Mouse (Mus musculus) left cerebral cortex, postnatal 4 days (tissue): ENCODE measurements at regions not wholly inside any gene's neighbourhood (a gene's known extent, or its start where the extent isn't known, plus 50 kb on each side); places are given as distances from the start of the nearest gene placed in this dataset.

Experiments
- DNase-seq: peaks from one replicate; pipeline ENCODE4 v3.0.0-alpha.2; 2022
- intact Hi-C: fragments of 180-260 bp; cut with DNase I; formaldehyde crosslinking; loops from one replicate; pipeline ENCODE4 v1.15.1; 2025

DNA sequence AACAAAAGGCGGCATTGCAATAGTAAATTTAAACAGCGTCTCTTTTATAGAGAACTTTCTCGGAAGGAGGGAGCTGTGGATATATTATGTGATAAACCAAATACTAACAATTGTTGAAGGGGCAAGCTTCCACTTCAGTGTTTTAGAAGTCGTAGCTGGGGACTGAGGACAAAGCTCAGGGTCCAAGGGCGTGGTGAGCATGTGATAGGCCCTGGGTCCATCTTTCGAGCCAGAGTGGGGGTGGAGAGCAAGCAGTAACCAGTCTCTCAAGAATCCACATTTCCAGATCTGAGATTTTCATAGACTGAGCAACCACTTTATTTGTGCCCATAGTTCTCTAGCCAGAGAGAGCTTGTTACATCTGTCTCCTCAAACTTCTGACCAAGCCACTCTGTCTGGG lies 356.1 kb downstream of the Fgf9 start:
- intact Hi-C loops: no loop called here
- DNase-seq: no peak

GRCm38 (mm10) chr14:58421904-58422303 lies 351.6 kb downstream of the Fgf9 start:
- DNase-seq: no peak
- intact Hi-C loops: no loop called here

- intact Hi-C loops: no loop called here
These were observed 347.2 kb downstream of the Fgf9 start for GRCm38 (mm10) chr14:58417545-58417944.

DNA sequence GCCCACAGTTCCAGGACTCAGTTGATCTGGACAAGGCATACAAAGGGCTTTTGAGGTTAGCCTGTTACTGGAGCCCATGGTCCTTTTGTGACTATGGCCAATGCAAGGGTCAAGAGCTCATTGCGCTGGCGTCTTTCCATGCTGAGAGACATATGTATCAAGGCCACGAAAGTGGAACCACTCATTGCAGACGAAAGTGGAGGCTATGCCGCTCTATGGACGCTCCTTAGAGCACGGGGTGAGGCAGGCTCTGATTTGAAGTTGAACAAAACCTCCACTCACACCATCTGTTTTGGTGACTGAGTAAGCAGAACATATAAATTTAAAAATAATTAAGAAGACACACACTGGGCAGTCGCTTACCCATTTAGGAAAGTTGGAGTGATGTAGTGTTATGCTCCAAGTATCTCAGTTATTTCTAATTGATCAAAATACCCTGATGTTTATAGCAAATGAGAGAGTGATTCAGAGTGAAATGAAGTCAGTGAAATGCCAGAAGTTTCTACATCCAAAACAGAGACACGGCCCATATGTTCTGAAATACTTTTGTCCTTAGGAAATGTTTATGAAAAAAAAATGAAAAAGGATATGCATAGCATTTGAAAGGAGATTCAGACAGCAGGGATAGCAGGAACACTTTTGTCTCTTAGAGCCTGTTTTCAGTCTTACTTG lies 321.8 kb downstream of the Fgf9 start:
- DNase-seq: no peak
- intact Hi-C loops: no loop called here

More at GRCm38 (mm10) chr14:58417545-58417944, 347.2 kb downstream of the Fgf9 start:
- no peak for DNase-seq

GRCm38 (mm10) chr14:58390741-58391140 lies 320.4 kb downstream of the Fgf9 start:
- peak; percentile 38 for DNase-seq
- intact Hi-C loops: no loop called here

DNA sequence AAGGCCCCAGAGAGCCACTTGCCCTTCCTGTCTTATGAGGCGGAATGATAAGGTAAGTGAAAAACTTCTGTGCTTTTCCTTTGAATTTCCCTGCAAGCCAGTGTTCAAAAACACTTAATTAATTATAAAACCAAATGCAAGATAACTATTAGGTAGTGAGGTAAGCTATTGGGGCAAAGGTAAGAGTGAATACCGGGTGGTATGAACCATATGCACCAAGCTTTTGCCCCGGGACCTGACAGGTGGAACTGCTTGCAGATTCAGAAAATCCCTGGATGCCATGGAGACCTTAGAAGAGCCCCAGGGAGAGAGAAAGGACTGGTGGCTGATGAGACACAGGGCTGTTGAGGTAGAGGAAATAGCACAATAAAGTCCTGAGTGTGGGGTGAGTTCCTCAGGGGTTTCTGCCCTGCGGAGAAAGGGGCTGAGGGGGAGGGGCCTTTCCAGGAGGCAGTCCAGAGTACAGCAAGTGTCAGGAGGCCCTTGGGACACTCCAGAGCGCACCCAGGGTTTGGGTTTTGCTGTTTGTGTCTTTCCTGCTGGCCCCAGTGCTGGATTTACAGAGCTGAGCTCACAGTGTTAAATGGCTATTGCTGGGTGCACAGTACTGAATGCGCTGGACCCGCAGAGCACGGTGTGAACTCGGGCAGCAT lies 317.1 kb downstream of the Fgf9 start:
- no peak for DNase-seq
- intact Hi-C loops: no loop called here

DNA sequence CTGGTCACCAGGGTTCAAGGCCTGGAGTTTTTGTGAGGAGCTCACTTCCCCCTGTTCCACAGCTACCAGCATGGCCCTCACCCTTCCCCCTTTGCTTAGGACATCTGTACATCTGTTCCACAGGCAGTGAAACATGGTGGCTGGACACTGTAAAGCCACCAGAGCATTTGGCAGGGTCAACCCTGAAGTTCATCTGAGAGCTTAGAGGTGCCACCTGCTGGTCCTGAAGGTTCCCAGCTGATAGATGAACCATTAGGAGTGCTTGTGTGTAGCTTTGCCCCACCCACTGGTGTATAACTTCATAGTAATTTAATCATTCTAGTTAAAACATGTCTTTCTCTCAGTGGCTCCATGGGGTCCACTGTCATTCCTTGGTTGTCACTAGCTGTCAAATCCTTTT lies 304.7 kb downstream of the Fgf9 start:
- no peak for DNase-seq
- intact Hi-C loops: no loop called here

DNA sequence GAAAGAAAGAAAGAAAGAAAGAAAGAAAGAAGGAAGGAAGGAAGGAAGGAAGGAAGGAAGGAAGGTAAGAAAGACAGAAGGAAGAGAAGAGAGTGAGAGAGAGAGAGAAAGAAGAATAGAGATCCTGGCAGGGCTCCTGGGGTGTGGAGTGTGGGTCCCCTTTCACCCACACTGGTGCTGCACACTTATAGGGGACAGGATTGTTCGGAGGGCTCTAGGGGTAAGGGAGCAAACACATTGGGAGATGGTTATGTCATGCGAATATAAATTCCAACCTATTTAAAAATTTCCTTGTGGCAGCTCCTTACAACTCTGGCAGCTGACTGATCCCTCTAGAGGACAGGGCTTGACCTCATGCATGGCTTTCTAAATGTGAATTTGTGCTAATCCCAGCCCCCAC lies 286.5 kb downstream of the Fgf9 start:
- intact Hi-C loops: no loop called here
- no peak for DNase-seq

DNA sequence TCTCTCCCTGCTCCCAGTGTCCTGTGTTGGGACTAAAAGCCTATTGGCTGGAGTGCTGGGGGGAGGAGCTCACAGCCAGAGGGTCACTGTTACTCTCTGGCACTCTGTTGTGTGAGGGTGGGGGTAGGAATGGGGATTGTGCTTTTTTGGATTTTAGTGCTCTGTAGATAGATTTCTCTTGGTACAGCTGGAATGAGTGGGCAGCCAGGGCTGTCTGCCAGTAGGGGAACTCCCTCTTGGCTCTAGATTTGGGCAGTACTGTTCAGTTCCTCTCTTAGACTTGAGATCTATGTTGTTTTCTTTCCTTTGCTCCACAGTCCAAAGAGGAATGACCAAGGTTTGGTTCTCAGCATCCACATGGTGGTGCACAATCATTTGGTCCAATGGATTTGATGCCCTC lies 282.6 kb downstream of the Fgf9 start:
- DNase-seq: no peak
- intact Hi-C loops: no loop called here

GRCm38 (mm10) chr14:58336148-58336547 lies 265.8 kb downstream of the Fgf9 start:
- no peak for DNase-seq
- intact Hi-C loops: no loop called here

DNA sequence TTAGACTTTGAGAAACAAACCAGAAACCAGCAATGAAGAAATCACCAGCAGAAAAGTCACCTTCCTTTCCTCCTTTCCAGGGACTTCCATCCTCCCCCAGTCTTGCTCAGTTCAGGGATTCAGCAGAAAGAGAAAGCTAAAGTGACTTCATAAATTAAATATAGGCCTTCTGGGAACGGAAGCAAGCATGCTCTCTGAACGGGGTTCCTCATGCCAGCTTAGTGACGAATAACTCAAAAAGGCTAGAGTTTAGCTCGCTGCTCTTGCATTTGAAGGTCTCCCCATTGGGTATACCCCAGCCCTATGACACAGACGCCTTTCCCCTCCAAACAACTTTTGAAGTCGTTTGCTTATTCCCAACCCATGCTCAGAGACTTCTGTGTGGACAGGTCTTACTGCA lies 252.8 kb downstream of the Fgf9 start:
- intact Hi-C loops: no loop called here
- DNase-seq: no peak

- intact Hi-C loops: no loop called here
- peak; percentile 20 for DNase-seq
These were observed 252.1 kb downstream of the Fgf9 start for GRCm38 (mm10) chr14:58322461-58322860.

DNA sequence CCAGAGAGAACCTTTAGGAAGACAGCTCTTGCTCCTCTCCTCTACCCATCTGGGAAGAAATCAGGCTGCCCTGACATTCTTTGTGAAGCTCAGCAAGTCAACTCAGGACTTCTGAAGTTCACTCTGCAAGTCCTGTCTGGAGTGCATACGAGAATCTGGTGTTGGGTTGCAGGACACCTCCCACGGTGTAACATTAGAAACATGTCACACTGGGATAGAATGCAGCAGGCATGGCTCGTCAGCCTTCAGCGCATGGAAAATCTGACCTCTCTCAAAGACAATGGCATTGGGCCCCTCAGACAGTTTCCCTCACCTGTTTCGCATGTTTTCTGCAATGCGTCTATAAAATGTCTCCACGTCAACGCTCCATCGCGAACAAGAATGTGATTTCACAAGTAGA lies 251.5 kb downstream of the Fgf9 start:
- DNase-seq: no peak
- intact Hi-C loops: no loop called here

- no peak for DNase-seq
- intact Hi-C loops: no loop called here
These were observed 250.9 kb downstream of the Fgf9 start for GRCm38 (mm10) chr14:58321234-58321633.

- DNase-seq: no peak
- intact Hi-C loops: no loop called here
These were observed 247.3 kb downstream of the Fgf9 start for GRCm38 (mm10) chr14:58317640-58318039.

DNA sequence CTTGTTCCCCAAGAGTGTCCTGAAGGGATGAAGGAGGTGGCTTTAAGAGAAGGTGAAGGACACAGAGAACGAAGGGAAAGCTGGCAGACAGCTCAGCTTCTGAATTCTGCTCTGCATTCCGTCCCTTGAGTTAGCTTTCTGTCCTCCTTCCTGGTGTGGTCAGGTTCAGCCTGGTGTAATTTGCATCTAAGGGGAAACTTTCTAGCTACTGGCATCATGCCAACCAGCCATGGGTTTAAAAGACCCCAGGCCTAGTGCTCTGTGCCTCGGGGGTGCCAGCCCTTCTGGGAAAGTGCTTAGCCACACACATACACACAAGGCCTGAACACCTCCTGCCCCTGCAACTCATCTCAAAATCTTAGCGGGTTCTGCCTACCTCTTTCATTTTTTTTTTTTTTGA lies 246.9 kb downstream of the Fgf9 start:
- no peak for DNase-seq
- intact Hi-C loops: no loop called here

DNA sequence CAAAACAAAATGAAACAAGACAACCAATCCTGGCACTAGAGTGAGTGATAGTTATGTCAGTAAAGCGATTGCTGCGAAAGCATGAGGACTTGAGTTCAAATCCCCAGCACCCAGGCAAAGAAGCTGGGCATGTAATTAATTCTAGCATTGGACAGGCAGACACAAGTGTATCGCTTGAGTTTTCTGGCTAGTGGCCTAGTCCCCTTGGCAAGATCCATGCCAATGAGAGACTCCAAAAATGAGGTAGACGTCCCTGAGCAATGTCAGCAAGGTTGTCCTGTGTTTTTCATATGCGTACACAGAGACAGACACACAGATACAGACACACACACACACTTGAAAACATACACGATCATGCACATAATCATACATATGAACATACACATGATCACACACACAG lies 237.3 kb downstream of the Fgf9 start:
- no peak for DNase-seq
- intact Hi-C loops: no loop called here

GRCm38 (mm10) chr14:58306832-58307521 lies 236.6 kb downstream of the Fgf9 start:
- DNase-seq: no peak
- intact Hi-C loops: no loop called here

GRCm38 (mm10) chr14:58300411-58300887 lies 230.1 kb downstream of the Fgf9 start:
- DNase-seq: no peak
- intact Hi-C loops: no loop called here

DNA sequence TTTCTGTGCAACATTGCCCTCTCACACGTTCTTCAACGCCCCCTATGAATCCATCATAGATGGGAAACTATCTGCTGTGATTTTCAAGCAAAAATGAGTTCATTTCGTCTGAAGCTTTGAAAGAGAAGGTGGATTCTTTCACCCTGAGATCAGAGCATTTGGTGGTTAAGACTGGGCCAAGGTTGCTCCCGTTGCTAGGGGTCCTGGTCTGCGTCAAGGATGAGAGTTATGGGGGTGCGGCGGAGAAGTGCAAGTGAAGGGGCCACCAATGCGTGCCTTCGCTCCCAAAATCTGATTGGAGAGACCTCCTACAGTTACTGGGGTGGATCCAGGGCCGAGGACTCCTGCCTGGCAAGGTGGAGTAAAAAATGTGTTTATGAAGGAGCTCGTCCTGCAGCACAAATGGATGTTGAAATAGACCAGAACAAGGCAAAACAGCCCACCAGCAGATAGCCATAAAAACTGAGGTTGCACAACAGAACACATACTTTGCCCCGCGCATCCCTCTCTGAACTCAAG lies 215.7 kb downstream of the Fgf9 start:
- DNase-seq: no peak
- intact Hi-C loops: no loop called here

GRCm38 (mm10) chr14:58282708-58283290 lies 212.5 kb downstream of the Fgf9 start:
- DNase-seq: peak; percentile 37
- intact Hi-C loops: no loop called here
